Mouse (Mus musculus) neural tube, embryonic 14.5 days (tissue): ENCODE data around the gene Tceal9. TPM values are rescaled to one million over a fixed set of nuclear protein-coding genes. Genes with fewer than 3 reads are reported as not detected.

Source experiments
- ATAC-seq: fragments of 200-750 bp; cut with Nextera tagmentation; 2 replicates; pipeline ENCODE4 v1.8.0; 2017; ENCODE audit warnings: low read depth, mild to moderate bottlenecking, moderate TSS enrichment, moderate library complexity
- H3K27ac ChIP-seq: fragments of 300-500 bp; sonication (generic); 2 replicates; pipeline ENCODE4 v1.5.1; 2014; ENCODE audit warnings: low read depth, mild to moderate bottlenecking, control low read depth, low read length, moderate library complexity, mixed read lengths
- H3K27me3 ChIP-seq: fragments of 300-500 bp; sonication (generic); 2 replicates; pipeline ENCODE4 v1.6.1; 2014; ENCODE audit warnings: low read length; ENCODE audit not compliant: control insufficient read depth, insufficient read depth
- H3K36me3 ChIP-seq: fragments of 300-500 bp; sonication (generic); 2 replicates; pipeline ENCODE4 v1.6.1; 2014; ENCODE audit warnings: low read length, mixed read lengths; ENCODE audit not compliant: control insufficient read depth, insufficient read depth
- H3K4me1 ChIP-seq: fragments of 300-500 bp; sonication (generic); 2 replicates; pipeline ENCODE4 v1.6.1; 2014; ENCODE audit warnings: low read length; ENCODE audit not compliant: control insufficient read depth, insufficient read depth
- H3K4me2 ChIP-seq: fragments of 300-500 bp; sonication (generic); 2 replicates; pipeline ENCODE4 v1.6.1; 2014; ENCODE audit warnings: mild to moderate bottlenecking, low read depth, low read length, control low read depth
- H3K4me3 ChIP-seq: fragments of 300-500 bp; sonication (generic); 2 replicates; pipeline ENCODE4 v1.5.1; 2014; ENCODE audit warnings: low read depth, low read length, control low read depth, mixed read lengths
- H3K9ac ChIP-seq: fragments of 300-500 bp; sonication (generic); replicated peaks from 2 replicates; pipeline ENCODE4 v1.6.1; 2014; ENCODE audit warnings: low read depth, mild to moderate bottlenecking, control low read depth, low read length, mixed read lengths
- H3K9me3 ChIP-seq: fragments of 300-500 bp; sonication (generic); 2 replicates; pipeline ENCODE4 v1.6.1; 2016; ENCODE audit warnings: low read length; ENCODE audit not compliant: control insufficient read depth
- WGBS: fragments of 180-500 bp; shearing (Covaris S2); extraction: QIAGEN DNeasy Blood & Tissue Kit; methylation state at CpG from one replicate; pipeline ENCODE4 v1.1.7; 2014; 5-methylcytosine and 5-hydroxymethylcytosine counted together
- polyA plus RNA-seq: library from polyadenylated mRNA; unstranded; fragments of >200 nt; fragmentation: Nextera tagmentation; extraction: Ambion mirVana; gene quantifications from 2 replicates; pipeline ENCODE4 v1.2.1, GENCODE M21; 2014

Tceal9 gene
- polyA plus RNA-seq, 1 experiment from 2014 or later: 268 TPM

DNA sequence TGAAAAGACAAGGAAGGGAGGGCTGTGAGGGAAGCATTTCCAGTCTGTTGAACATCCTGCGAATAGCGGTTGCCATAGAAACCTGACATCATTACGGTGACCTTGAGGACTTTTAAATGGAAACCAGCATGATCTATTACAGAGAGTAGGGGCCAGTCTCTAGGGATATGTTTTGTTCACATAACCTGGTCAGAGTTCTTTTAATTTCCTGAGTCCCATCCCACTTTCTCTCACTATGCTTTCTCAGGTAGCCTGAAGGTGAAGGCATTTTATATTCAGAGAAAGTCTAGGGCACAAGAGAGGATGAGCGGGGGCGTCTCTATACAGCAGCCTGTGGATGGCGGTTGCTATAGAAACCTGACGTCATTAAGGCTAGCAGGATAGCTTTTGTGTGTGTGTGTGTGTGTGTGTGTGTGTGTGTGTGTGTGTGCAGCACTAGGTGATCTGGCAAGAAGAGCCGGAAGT is 46.0 kb downstream of the Tceal9 start:
- H3K4me2 ChIP-seq: peak overlapping the region; percentile 30
- no peaks in the 10 kb centered on the region for H3K4me1 ChIP-seq
- no peak overlapping the region for H3K4me3 ChIP-seq
- ATAC-seq: peak; percentile 98
- H3K27ac ChIP-seq: peak overlapping the region; percentile 71
- no peak overlapping the region for H3K9ac ChIP-seq
- H3K27me3 ChIP-seq: no peaks in the 10 kb centered on the region
- 21% methylated on average over 8 of the region's 8 CpGs for WGBS
- H3K9me3 ChIP-seq: no peaks in the 10 kb centered on the region
- H3K36me3 ChIP-seq: no peaks in the 10 kb centered on the region

Other genes with a start within 250 kb of the Tceal9 start
- 145 and 160 TPM in 2 replicates for gene Arxes1, start 211.7 kb upstream of the Tceal9 start, polyA plus RNA-seq
- gene Bex2, start 176.8 kb upstream of the Tceal9 start, polyA plus RNA-seq: 610 and 698 TPM in 2 replicates
- gene Nxf3, start 159.8 kb upstream of the Tceal9 start, polyA plus RNA-seq: 0.08 TPM in 1 of 2 replicates, not detected in the other
- 115 and 152 TPM in 2 replicates for gene Bex4, start 106.1 kb upstream of the Tceal9 start, polyA plus RNA-seq
- gene Tceal8, start 72.7 kb upstream of the Tceal9 start, polyA plus RNA-seq: 119 and 142 TPM in 2 replicates
- gene Tceal5, start 41.2 kb upstream of the Tceal9 start, polyA plus RNA-seq: 9.1 and 16.4 TPM in 2 replicates
- 2.3 and 4.6 TPM in 2 replicates for gene Tceal7, start 30.3 kb upstream of the Tceal9 start, polyA plus RNA-seq
- 220 and 263 TPM in 2 replicates for gene Bex1, start 29.6 kb upstream of the Tceal9 start, polyA plus RNA-seq
- 770 and 849 TPM in 2 replicates for gene Bex3, start 25.2 kb downstream of the Tceal9 start, polyA plus RNA-seq